8 mouse cellular contexts compared by ENCODE assay signal in genomic region chr13:37993704-37994404, GRCm38 (mm10). TPM values are rescaled to one million over a fixed set of nuclear protein-coding genes. Genes with fewer than 3 reads are reported as not detected.
DNase-seq lines count a peak whose midpoint lies in the region; ATAC-seq lines count a peak whose summit lies in the region.

Gene Ssr1 (minus strand): TSS chr13:37994217.

- intact Hi-C loops in gastrocnemius, postnatal 14 days (cut with DNase I; ENCODE audit: low total_unique reads), result no loop called here
- intact Hi-C loops in left cerebral cortex, postnatal 10 days (cut with DNase I), result loop anchor here (5.0 kb wide), 1 partner anchor 43 kb away; the partner anchor contains the start of genes Cage1 and Riok1

- peak; percentile 97 to 98 for DNase-seq in adrenal gland, adult (ENCODE audit: inconsistent age in 2 of 2, low spot score in 1 of 2)
- peak; percentile 98 for DNase-seq in embryo, embryonic 10.5 days (ENCODE audit: low spot score)
- peak; percentile 98 for DNase-seq in gastrocnemius, postnatal 14 days
- peak; percentile 93 to 99 for DNase-seq in left cerebral cortex, postnatal 10 days (ENCODE audit: extremely low spot score in 1 of 2, low spot score in 2 of 2)
- peak; percentile 97 for DNase-seq in right cerebral cortex, postnatal 25 days
- DNase-seq in urinary bladder, postnatal 4 days (ENCODE audit: low spot score in 2 of 2), result peak; percentile 94 to 96

- peak; percentile 96 for ATAC-seq in inflammation-experienced regulatory T-cells, adult 6 months
- ATAC-seq in megakaryocyte-erythroid progenitor cell, adult 5-6 weeks (replicated peaks; ENCODE audit: low FRiP score, low TSS enrichment, poor library complexity, severe bottlenecking), result peak; percentile 95

RNA-seq across cellular contexts. Expression of gene Ssr1, which starts in this region (rescaled TPM):
- total RNA-seq in gastrocnemius, postnatal 14 days (2021), result 10 to 100 TPM; 54.3 to 58.5 TPM
- polyA plus RNA-seq in inflammation-experienced regulatory T-cells, adult 6 months (2017; shearing (Covaris generic)), result 100 to 1,000 TPM in 1 of 3 experiments, 10 to 100 TPM in 2; 90.4 to 169 (median 97.7) TPM
- total RNA-seq in left cerebral cortex, postnatal 10 days (2021), result 10 to 100 TPM; 85.1 to 87.1 TPM
- 58.6 and 105 TPM in 2 replicates for total RNA-seq in megakaryocyte-erythroid progenitor cell, adult 5-6 weeks (2014; fragmentation: Nextera tagmentation)
- total RNA-seq in megakaryocyte-erythroid progenitor cell, adult 5-6 weeks (2017), result 104 and 158 TPM in 2 replicates

Comparison
In these comparisons a context has a peak if more than half of its experiments do, and no peak if none do; other contexts are left out.
1. Peak in every context shown above with its lines: DNase-seq and ATAC-seq.